Mouse (Mus musculus) ES-Bruce4 (cell line): Measurements from ENCODE around the gene Pm20d2.

Experiments used
- CTCF ChIP-seq: IDR thresholded peaks from one replicate; pipeline ENCODE4 v1.8.1; 2011; ENCODE audit warnings: low read depth, low read length
- POLR2A ChIP-seq: IDR thresholded peaks from one replicate; pipeline ENCODE4 v1.8.1; 2011; ENCODE audit warnings: low read length; ENCODE audit not compliant: insufficient read depth

- TF ChIP-seq POLR2A (no peak), CTCF (peak; percentile 98)
Measured at GRCm38 (mm10) chr4:33204682-33205081, 15.1 kb upstream of the Pm20d2 start.
